Mouse (Mus musculus): ENCODE measurements around the gene Cbln3. TPM values are rescaled to one million over a fixed set of nuclear protein-coding genes. Genes with fewer than 3 reads are reported as not detected.

Gene Cbln3
- polyA plus RNA-seq, 1 experiment from 2014 or later, result 0.25 TPM

DNA sequence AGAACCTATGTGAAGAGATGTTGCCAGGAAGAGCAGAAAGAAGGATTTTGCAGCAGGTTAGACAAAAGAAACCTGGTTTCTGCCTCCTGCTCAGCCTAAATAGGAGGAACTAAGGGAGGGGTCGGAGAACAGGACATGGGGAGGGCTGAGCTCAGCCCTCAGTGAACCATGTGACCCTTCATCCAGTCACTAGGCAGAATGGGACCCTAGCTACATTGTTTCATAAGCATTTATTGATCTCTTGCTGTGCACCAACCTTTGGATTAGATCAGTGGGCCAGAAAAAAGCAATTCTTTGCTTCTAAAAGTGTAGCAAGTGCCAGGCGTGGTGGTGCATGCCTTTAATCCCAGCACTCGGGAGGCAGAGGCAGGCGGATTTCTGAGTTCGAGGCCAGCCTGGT, 45.9 kb downstream of the Cbln3 start:
- Histone ChIP-seq H3K9ac (no peak overlapping the region), H3K4me3 (no peak overlapping the region), H3K9me3 (replicated peaks) (no peaks in the 10 kb centered on the region), H3K27ac (no peak overlapping the region), H3K36me3 (no peaks in the 10 kb centered on the region), H3K4me1 (no peaks in the 10 kb centered on the region), H3K4me2 (no peak overlapping the region), H3K27me3 (replicated peaks) (peaks cover 7% of the 10 kb centered on the region; the same call in 1 of the 2 replicates)
- no peak for ATAC-seq
- whole genome bisulfite sequencing (ENCODE audit: insufficient replicate concordance), result 67% methylated on average over 5 of the region's 5 CpGs

- no peak overlapping the region for H3K4me2 ChIP-seq
- peaks cover 33% of the 10 kb centered on the region for H3K27me3 ChIP-seq (replicated peaks)
- H3K9ac ChIP-seq, result no peak overlapping the region
- 74% methylated on average over 5 of the region's 5 CpGs for WGBS (ENCODE audit: insufficient replicate concordance)
- no peak for ATAC-seq
- no peak overlapping the region for H3K4me3 ChIP-seq
- no peaks in the 10 kb centered on the region for H3K9me3 ChIP-seq (replicated peaks)
- no peaks in the 10 kb centered on the region for H3K36me3 ChIP-seq
- H3K27ac ChIP-seq, result no peak overlapping the region
- H3K4me1 ChIP-seq, result no peaks in the 10 kb centered on the region
Observed at GRCm38 (mm10) chr14:55834808-55835533, 49.2 kb downstream of the Cbln3 start.

DNA sequence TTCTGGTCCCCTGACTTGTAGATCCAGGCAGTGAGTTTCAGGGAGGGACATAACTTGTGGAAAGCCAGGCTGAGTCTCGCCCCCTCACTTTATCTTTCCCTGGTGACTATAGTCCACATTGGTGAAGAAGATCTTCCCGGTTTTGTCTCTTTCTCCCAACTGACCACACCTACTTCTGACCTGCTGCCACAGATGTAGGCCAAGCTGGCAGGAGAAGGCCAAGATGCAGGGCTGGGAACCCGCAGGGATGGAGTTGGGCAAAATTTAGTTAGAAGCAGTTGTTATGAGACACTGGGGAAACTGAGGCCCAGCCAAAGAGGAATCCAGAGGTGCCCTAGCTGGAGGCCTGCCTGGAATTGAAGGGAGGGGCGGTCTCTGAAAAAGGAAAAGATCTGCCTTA, 51.1 kb downstream of the Cbln3 start:
- no peak for ATAC-seq
- H3K4me2 ChIP-seq, result no peak overlapping the region
- no peak overlapping the region for H3K27ac ChIP-seq
- no peaks in the 10 kb centered on the region for H3K36me3 ChIP-seq
- peaks cover 9% of the 10 kb centered on the region for H3K4me1 ChIP-seq
- 66% methylated on average over 4 of the region's 4 CpGs for WGBS (ENCODE audit: insufficient replicate concordance)
- no peaks in the 10 kb centered on the region for H3K9me3 ChIP-seq (replicated peaks)
- peaks cover 50% of the 10 kb centered on the region for H3K27me3 ChIP-seq (replicated peaks)
- H3K9ac ChIP-seq, result no peak overlapping the region
- H3K4me3 ChIP-seq, result no peak overlapping the region

- H3K27me3 ChIP-seq (replicated peaks), result peaks cover 78% of the 10 kb centered on the region
- no peak overlapping the region for H3K4me3 ChIP-seq
- H3K27ac ChIP-seq, result no peak overlapping the region
- WGBS (ENCODE audit: insufficient replicate concordance), result 54% methylated on average over 4 of the region's 4 CpGs
- no peaks in the 10 kb centered on the region for H3K36me3 ChIP-seq
- ATAC-seq, result no peak
- H3K4me2 ChIP-seq, result no peak overlapping the region
- no peak overlapping the region for H3K9ac ChIP-seq
- no peaks in the 10 kb centered on the region for H3K9me3 ChIP-seq (replicated peaks)
- peaks cover 27% of the 10 kb centered on the region for H3K4me1 ChIP-seq
Observed at GRCm38 (mm10) chr14:55830331-55830730, 53.9 kb downstream of the Cbln3 start.

GRCm38 (mm10) chr14:55829854-55830253, 54.3 kb downstream of the Cbln3 start:
- WGBS (ENCODE audit: insufficient replicate concordance), result 71% methylated on average over 16 of the region's 16 CpGs
- Histone ChIP-seq H3K4me3 (no peak overlapping the region), H3K36me3 (no peaks in the 10 kb centered on the region), H3K4me1 (peaks cover 32% of the 10 kb centered on the region), H3K9me3 (replicated peaks) (no peaks in the 10 kb centered on the region), H3K27me3 (replicated peaks) (peaks cover 83% of the 10 kb centered on the region), H3K9ac (no peak overlapping the region), H3K27ac (no peak overlapping the region), H3K4me2 (no peak overlapping the region)
- no peak for ATAC-seq

Other genes with a start within 250 kb of the Cbln3 start
- gene Ipo4, start 248.4 kb downstream of the Cbln3 start, polyA plus RNA-seq (2016; fragmentation: Nextera tagmentation; extraction: Ambion mirVana), result 46.0 and 48.8 TPM in 2 replicates
- gene Gm49378, start 246.5 kb downstream of the Cbln3 start, polyA plus RNA-seq (2016; fragmentation: Nextera tagmentation; extraction: Ambion mirVana), result 1.8 and 2.8 TPM in 2 replicates
- gene Tm9sf1, start 240.6 kb downstream of the Cbln3 start, polyA plus RNA-seq (2016; fragmentation: Nextera tagmentation; extraction: Ambion mirVana), result 64.9 and 69.7 TPM in 2 replicates
- 0.18 and 0.30 TPM in 2 replicates for gene Tssk4, start 234.2 kb downstream of the Cbln3 start, polyA plus RNA-seq (2016; fragmentation: Nextera tagmentation; extraction: Ambion mirVana)
- 27.5 and 28.1 TPM in 2 replicates for gene Mdp1, start 223.9 kb downstream of the Cbln3 start, polyA plus RNA-seq (2016; fragmentation: Nextera tagmentation; extraction: Ambion mirVana)
- gene Gmpr2, start 212.5 kb downstream of the Cbln3 start, polyA plus RNA-seq (2016; fragmentation: Nextera tagmentation; extraction: Ambion mirVana), result 36.8 and 39.1 TPM in 2 replicates
- 322 and 329 TPM in 2 replicates for gene Nedd8, start 212.3 kb downstream of the Cbln3 start, polyA plus RNA-seq (2016; fragmentation: Nextera tagmentation; extraction: Ambion mirVana)
- gene Tinf2, start 202.6 kb downstream of the Cbln3 start, polyA plus RNA-seq (2016; fragmentation: Nextera tagmentation; extraction: Ambion mirVana), result 31.9 and 32.2 TPM in 2 replicates
- 1.6 and 2.1 TPM in 2 replicates for gene Tgm1, start 170.5 kb downstream of the Cbln3 start, polyA plus RNA-seq (2016; fragmentation: Nextera tagmentation; extraction: Ambion mirVana)
- 18.3 and 18.9 TPM in 2 replicates for gene Rabggta, start 162.1 kb downstream of the Cbln3 start, polyA plus RNA-seq (2016; fragmentation: Nextera tagmentation; extraction: Ambion mirVana)
- gene Dhrs1, start 138.7 kb downstream of the Cbln3 start, polyA plus RNA-seq (2016; fragmentation: Nextera tagmentation; extraction: Ambion mirVana), result 34.3 and 35.2 TPM in 2 replicates
- gene Nop9, start 138.7 kb downstream of the Cbln3 start, polyA plus RNA-seq (2016; fragmentation: Nextera tagmentation; extraction: Ambion mirVana), result 56.0 and 59.4 TPM in 2 replicates
- gene Cideb, start 125.9 kb downstream of the Cbln3 start, polyA plus RNA-seq (2016; fragmentation: Nextera tagmentation; extraction: Ambion mirVana), result 10.7 and 11.2 TPM in 2 replicates
- 1.3 and 1.8 TPM in 2 replicates for gene Ltb4r2, start 123.0 kb downstream of the Cbln3 start, polyA plus RNA-seq (2016; fragmentation: Nextera tagmentation; extraction: Ambion mirVana)
- 3.1 and 3.6 TPM in 2 replicates for gene Ltb4r1, start 118.4 kb downstream of the Cbln3 start, polyA plus RNA-seq (2016; fragmentation: Nextera tagmentation; extraction: Ambion mirVana)
- gene Adcy4, start 100.3 kb downstream of the Cbln3 start, polyA plus RNA-seq (2016; fragmentation: Nextera tagmentation; extraction: Ambion mirVana), result 2.9 and 3.6 TPM in 2 replicates
- gene Ripk3, start 95.5 kb downstream of the Cbln3 start, polyA plus RNA-seq (2016; fragmentation: Nextera tagmentation; extraction: Ambion mirVana), result 29.1 and 30.0 TPM in 2 replicates
- gene Nfatc4, start 61.2 kb downstream of the Cbln3 start, polyA plus RNA-seq (2016; fragmentation: Nextera tagmentation; extraction: Ambion mirVana), result 3.3 and 5.3 TPM in 2 replicates
- 7.0 and 8.2 TPM in 2 replicates for gene Nynrin, start 30.4 kb downstream of the Cbln3 start, polyA plus RNA-seq (2016; fragmentation: Nextera tagmentation; extraction: Ambion mirVana)
- gene Khnyn, start 555 bp upstream of the Cbln3 start, polyA plus RNA-seq (2016; fragmentation: Nextera tagmentation; extraction: Ambion mirVana), result 12.8 and 13.0 TPM in 2 replicates
- 14.0 and 15.3 TPM in 2 replicates for gene Sdr39u1, start 15.9 kb upstream of the Cbln3 start, polyA plus RNA-seq (2016; fragmentation: Nextera tagmentation; extraction: Ambion mirVana)
- gene Cma1, start 60.3 kb upstream of the Cbln3 start, polyA plus RNA-seq (2016; fragmentation: Nextera tagmentation; extraction: Ambion mirVana), result not detected in 2 replicates
- not detected in 2 replicates for gene Cma2, start 66.6 kb upstream of the Cbln3 start, polyA plus RNA-seq (2016; fragmentation: Nextera tagmentation; extraction: Ambion mirVana)
- not detected in 2 replicates for gene Mcpt1, start 133.6 kb upstream of the Cbln3 start, polyA plus RNA-seq (2016; fragmentation: Nextera tagmentation; extraction: Ambion mirVana)
- gene Mcpt9, start 146.1 kb upstream of the Cbln3 start, polyA plus RNA-seq (2016; fragmentation: Nextera tagmentation; extraction: Ambion mirVana), result not detected in 2 replicates
- gene Mcpt2, start 157.6 kb upstream of the Cbln3 start, polyA plus RNA-seq (2016; fragmentation: Nextera tagmentation; extraction: Ambion mirVana), result 0.12 TPM in 1 of 2 replicates, not detected in the other
- not detected in 2 replicates for gene Mcpt4, start 177.9 kb upstream of the Cbln3 start, polyA plus RNA-seq (2016; fragmentation: Nextera tagmentation; extraction: Ambion mirVana)
- 0.20 TPM in 1 of 2 replicates, not detected in the other for gene Mcpt8, start 200.9 kb upstream of the Cbln3 start, polyA plus RNA-seq (2016; fragmentation: Nextera tagmentation; extraction: Ambion mirVana)
- 4.0 and 5.3 TPM in 2 replicates for gene Ctsg, start 218.2 kb upstream of the Cbln3 start, polyA plus RNA-seq (2016; fragmentation: Nextera tagmentation; extraction: Ambion mirVana)
- not detected in 2 replicates for gene Gzme, start 236.2 kb upstream of the Cbln3 start, polyA plus RNA-seq (2016; fragmentation: Nextera tagmentation; extraction: Ambion mirVana)
- gene Gzmd, start 248.2 kb upstream of the Cbln3 start, polyA plus RNA-seq (2016; fragmentation: Nextera tagmentation; extraction: Ambion mirVana), result not detected in 2 replicates

Data from liver, embryonic 12.5 days (tissue).